Mouse (Mus musculus) left cerebral cortex, adult 8-10 months (tissue): Measurements from ENCODE around the gene Slc27a3. TPM values are rescaled to one million over a fixed set of nuclear protein-coding genes. Genes with fewer than 3 reads are reported as not detected.
A peak's percentile ranks its signal among the peaks of the same experiment; 100 is the strongest.

Source experiments
- DNase-seq, 2 experiments: peaks; one replicate each; pipeline ENCODE4 v3.0.0; 2022; ENCODE audit warnings: low spot score in 2 of 2
- total RNA-seq, 4 experiments: library from RNA; stranded (reverse); gene quantifications; 2 replicates each; pipeline ENCODE4 v1.2.4; 2022

The Slc27a3 gene
- total RNA-seq: 1 to 10 TPM; 5.7 to 7.9 (median 7.4) TPM

GRCm38 (mm10) chr3:90389511-90390490 lies at the start of gene Slc27a3:
Gene Slc27a3 (minus strand): TSS chr3:90389938.
- DNase-seq: no peak

GRCm38 (mm10) chr3:90437131-90437530 lies 47.4 kb upstream of the Slc27a3 start:
- DNase-seq: no peak

GRCm38 (mm10) chr3:90434073-90434730 lies 44.5 kb upstream of the Slc27a3 start:
- DNase-seq: no peak

- peak; percentile 100 for DNase-seq
These were observed 43.8 kb upstream of the Slc27a3 start, which contains the start of gene Ints3 for GRCm38 (mm10) chr3:90433381-90434020. Gene Ints3 (minus strand): TSS chr3:90433622.

- DNase-seq: peak in 1 of 2 experiments; percentile 50
These were observed 43.1 kb upstream of the Slc27a3 start for GRCm38 (mm10) chr3:90432811-90433219.

GRCm38 (mm10) chr3:90432348-90432747 lies 42.6 kb upstream of the Slc27a3 start:
- no peak for DNase-seq

- DNase-seq: no peak
These were observed 39.8 kb upstream of the Slc27a3 start for GRCm38 (mm10) chr3:90429576-90429975.

- no peak for DNase-seq
These were observed 38.4 kb upstream of the Slc27a3 start for GRCm38 (mm10) chr3:90428186-90428585.

- no peak for DNase-seq
These were observed 37.8 kb upstream of the Slc27a3 start for GRCm38 (mm10) chr3:90427574-90427973.

GRCm38 (mm10) chr3:90425499-90425898 lies 35.8 kb upstream of the Slc27a3 start:
- no peak for DNase-seq

- no peak for DNase-seq
These were observed 33.8 kb upstream of the Slc27a3 start for GRCm38 (mm10) chr3:90423549-90423948.

GRCm38 (mm10) chr3:90420696-90421095 lies 31.0 kb upstream of the Slc27a3 start:
- DNase-seq: no peak

- no peak for DNase-seq
These were observed 23.3 kb upstream of the Slc27a3 start for GRCm38 (mm10) chr3:90413011-90413396.

GRCm38 (mm10) chr3:90412312-90413010 lies 22.7 kb upstream of the Slc27a3 start:
- peak in 1 of 2 experiments; percentile 38 for DNase-seq

- DNase-seq: no peak
These were observed 19.0 kb upstream of the Slc27a3 start for GRCm38 (mm10) chr3:90408721-90409120.

- DNase-seq: no peak
These were observed 16.7 kb upstream of the Slc27a3 start for GRCm38 (mm10) chr3:90406414-90406813.

GRCm38 (mm10) chr3:90404609-90405008 lies 14.9 kb upstream of the Slc27a3 start:
- no peak for DNase-seq

GRCm38 (mm10) chr3:90404121-90404520 lies 14.4 kb upstream of the Slc27a3 start:
- no peak for DNase-seq

- no peak for DNase-seq
These were observed 11.3 kb upstream of the Slc27a3 start for GRCm38 (mm10) chr3:90400993-90401392.

- DNase-seq: no peak
These were observed 5.9 kb upstream of the Slc27a3 start for GRCm38 (mm10) chr3:90395629-90396028.

GRCm38 (mm10) chr3:90392661-90393060 lies 2.9 kb upstream of the Slc27a3 start:
- DNase-seq: no peak
